Mouse (Mus musculus): ENCODE data around the gene Serping1.
"Not testable (repeated sequence)": the region's sequence is repeated elsewhere in the genome, so short reads cannot be mapped to it uniquely, and the experiment has no call there.

The Serping1 gene

GRCm38 (mm10) chr2:84775241-84775640 lies at the start of gene Serping1:
TSS of gene Serping1 (minus strand) at chr2:84775444.
- no peak for DNase-seq

GRCm38 (mm10) chr2:84823237-84823636 lies 48.0 kb upstream of the Serping1 start:
- DNase-seq = no peak

GRCm38 (mm10) chr2:84822552-84822951 lies 47.3 kb upstream of the Serping1 start, which contains the start of gene Smtnl1:
TSS of gene Smtnl1 (minus strand) at chr2:84822652.
- DNase-seq = no peak

- DNase-seq = no peak
Measured at GRCm38 (mm10) chr2:84819861-84820260, 44.6 kb upstream of the Serping1 start.

GRCm38 (mm10) chr2:84812676-84813075 lies 37.4 kb upstream of the Serping1 start:
- no peak for DNase-seq

GRCm38 (mm10) chr2:84811880-84812279 lies 36.6 kb upstream of the Serping1 start:
- DNase-seq = peak; percentile 93

GRCm38 (mm10) chr2:84810886-84811577 lies 35.8 kb upstream of the Serping1 start:
- peak; percentile 98 for DNase-seq

- no peak for DNase-seq
Measured at GRCm38 (mm10) chr2:84810526-84810885, 35.3 kb upstream of the Serping1 start.

GRCm38 (mm10) chr2:84809330-84809729 lies 34.1 kb upstream of the Serping1 start:
- no peak for DNase-seq

GRCm38 (mm10) chr2:84806546-84806945 lies 31.3 kb upstream of the Serping1 start:
- DNase-seq = no peak

GRCm38 (mm10) chr2:84803963-84804362 lies 28.7 kb upstream of the Serping1 start:
- DNase-seq = no peak

GRCm38 (mm10) chr2:84801223-84801622 lies 26.0 kb upstream of the Serping1 start:
- DNase-seq = not testable (repeated sequence)

GRCm38 (mm10) chr2:84800304-84800703 lies 25.1 kb upstream of the Serping1 start:
- no peak for DNase-seq

GRCm38 (mm10) chr2:84799041-84799561 lies 23.9 kb upstream of the Serping1 start:
- peak; percentile 97 for DNase-seq

- DNase-seq = peak; percentile 98
Measured at GRCm38 (mm10) chr2:84798493-84798921, 23.3 kb upstream of the Serping1 start, which contains the start of gene Ube2l6. TSS of gene Ube2l6 (plus strand) at chr2:84798828.

- DNase-seq = peak; percentile 96
Measured at GRCm38 (mm10) chr2:84797833-84798492, 22.7 kb upstream of the Serping1 start.

GRCm38 (mm10) chr2:84793871-84794270 lies 18.6 kb upstream of the Serping1 start:
- DNase-seq = no peak

- DNase-seq = no peak
Measured at GRCm38 (mm10) chr2:84793154-84793553, 17.9 kb upstream of the Serping1 start.

- DNase-seq = peak; percentile 93
Measured at GRCm38 (mm10) chr2:84792516-84792915, 17.3 kb upstream of the Serping1 start.

- DNase-seq = peak; percentile 95
Measured at GRCm38 (mm10) chr2:84790418-84790817, 15.2 kb upstream of the Serping1 start.

- no peak for DNase-seq
Measured at GRCm38 (mm10) chr2:84788316-84788715, 13.1 kb upstream of the Serping1 start.

GRCm38 (mm10) chr2:84783840-84784566 lies 8.8 kb upstream of the Serping1 start:
- DNase-seq = peak; percentile 97

GRCm38 (mm10) chr2:84783315-84783714 lies 8.1 kb upstream of the Serping1 start:
- DNase-seq = no peak
